Comparison of ENCODE assay signal across 9 mouse cellular contexts in genomic region chr7:84424670-84425385, GRCm38 (mm10). TPM values are rescaled to one million over a fixed set of nuclear protein-coding genes. Genes with fewer than 3 reads are reported as not detected.
DNase-seq lines count a peak whose midpoint lies in the region; ATAC-seq lines count a peak whose summit lies in the region.
"Had no signal": no experiment of that assay in that cellular context is flagged by ENCODE, and none has a peak within 500 bp of the region (broad histone marks: within the 10 kb centered on the region; RNA-seq: fewer than 3 reads in every experiment).

No protein-coding gene starts in this region.

- no peaks in the 10 kb centered on the region for H3K36me3 ChIP-seq in neural tube, embryonic 15.5 days
- H3K36me3 ChIP-seq: lung, embryonic 15.5 days had no signal

- H3K9me3 ChIP-seq in neural tube, embryonic 15.5 days (replicated peaks) = no peaks in the 10 kb centered on the region
- H3K9me3 ChIP-seq: lung, embryonic 15.5 days had no signal

- no peak overlapping the region for H3K4me3 ChIP-seq in neural tube, embryonic 15.5 days (replicated peaks)
- H3K4me3 ChIP-seq: lung, embryonic 15.5 days had no signal

- no peak for ATAC-seq in neural tube, embryonic 15.5 days (ENCODE audit: low FRiP score)
- ATAC-seq in granulocyte monocyte progenitor cell, adult 5-6 weeks (replicated peaks; ENCODE audit: poor library complexity, severe bottlenecking) = no peak
- no peak; the same call in 1 of the 2 replicates for ATAC-seq in cerebellum, adult (ENCODE audit: insufficient number of reproducible peaks, low FRiP score, low TSS enrichment)

- peak; percentile 12 for DNase-seq in cerebellum, adult 18-20 months
- no peak for DNase-seq in cerebellum, adult 9-10 months
- DNase-seq in neural tube, embryonic 10.5 days (ENCODE audit: extremely low spot score, low spot score) = peak; percentile 16
- DNase-seq in embryo, embryonic 10.5 days (ENCODE audit: low spot score) = peak; percentile 64
- peak; percentile 67 to 77 for DNase-seq in kidney, postnatal 4 days

- WGBS in neural tube, embryonic 15.5 days = 48% methylated on average over 7 of the region's 7 CpGs

- H3K4me1 ChIP-seq in neural tube, embryonic 15.5 days = peaks cover 3% of the 10 kb centered on the region; the same call in 1 of the 2 replicates
- H3K4me1 ChIP-seq: lung, embryonic 15.5 days had no signal

- H3K27me3 ChIP-seq in neural tube, embryonic 15.5 days (replicated peaks) = no peaks in the 10 kb centered on the region
- H3K27me3 ChIP-seq: lung, embryonic 15.5 days had no signal

- no peak overlapping the region for H3K9ac ChIP-seq in neural tube, embryonic 15.5 days (replicated peaks)
- H3K9ac ChIP-seq: lung, embryonic 15.5 days had no signal

- H3K27ac ChIP-seq in neural tube, embryonic 15.5 days (replicated peaks) = no peak overlapping the region
- H3K27ac ChIP-seq: lung, embryonic 15.5 days had no signal

- no peak overlapping the region for H3K4me2 ChIP-seq in neural tube, embryonic 15.5 days
- H3K4me2 ChIP-seq: lung, embryonic 15.5 days had no signal

RNA-seq across cellular contexts. Expression of gene Arnt2, which starts 14.9 kb away (rescaled TPM):
- polyA plus RNA-seq in neural tube, embryonic 15.5 days (2015; fragmentation: Nextera tagmentation; extraction: Ambion mirVana) = 49.2 and 55.0 TPM in 2 replicates
- not detected in 2 replicates for total RNA-seq in granulocyte monocyte progenitor cell, adult 5-6 weeks (2014; fragmentation: Nextera tagmentation)
- not detected in 2 replicates for total RNA-seq in granulocyte monocyte progenitor cell, adult 5-6 weeks (2017)
